Comparison of ENCODE assay signal across 23 mouse cellular contexts in genomic region chr10:62469736-62470135, GRCm38 (mm10). TPM values are rescaled to one million over a fixed set of nuclear protein-coding genes. Genes with fewer than 3 reads are reported as not detected.
"Had no signal": no experiment of that assay in that cellular context is flagged by ENCODE, and none has a peak within 500 bp of the region (broad histone marks: within the 10 kb centered on the region; RNA-seq: fewer than 3 reads in every experiment).

No protein-coding gene starts in this region.

- DNase-seq: lung, adult 2 months; lung, postnatal 14 days; lung, postnatal 36 days; retina, postnatal 1 day; right cerebral cortex, adult 18-20 months; right cerebral cortex, postnatal 25 days; right cerebral cortex, postnatal 4 days; spleen, adult 18-20 months; thymus, adult 18-20 months; thymus, postnatal 14 days; thymus, postnatal 36 days had no signal

- H3K4me2 ChIP-seq: lung, embryonic 15.5 days; midbrain, embryonic 11.5 days; midbrain, embryonic 13.5 days; midbrain, embryonic 15.5 days; neural tube, embryonic 12.5 days had no signal

- H3K27ac ChIP-seq: lung, embryonic 15.5 days; macrophage; midbrain, embryonic 13.5 days; midbrain, embryonic 15.5 days; neural tube, embryonic 12.5 days had no signal

- H3K4me1 ChIP-seq: lung, embryonic 15.5 days; megakaryocyte, embryonic 14.5 days; midbrain, embryonic 15.5 days; neural tube, embryonic 12.5 days had no signal

- H3K9me3 ChIP-seq: lung, embryonic 15.5 days; megakaryocyte, embryonic 14.5 days; midbrain, embryonic 13.5 days; midbrain, embryonic 15.5 days; neural tube, embryonic 12.5 days had no signal

- H3K4me3 ChIP-seq: lung, embryonic 15.5 days; megakaryocyte, embryonic 14.5 days; midbrain, embryonic 13.5 days; midbrain, embryonic 15.5 days; neural tube, embryonic 12.5 days had no signal

- H3K9ac ChIP-seq: lung, embryonic 15.5 days; midbrain, embryonic 13.5 days; midbrain, embryonic 15.5 days; neural tube, embryonic 12.5 days had no signal

- H3K27me3 ChIP-seq: lung, embryonic 15.5 days; megakaryocyte, embryonic 14.5 days; midbrain, embryonic 13.5 days; midbrain, embryonic 15.5 days; neural tube, embryonic 12.5 days had no signal

- ATAC-seq: lung, postnatal 0 days; midbrain, embryonic 13.5 days; midbrain, embryonic 15.5 days had no signal

RNA-seq across cellular contexts. Expression of gene 4930507D05Rik, which starts 20.4 kb away (rescaled TPM):
- total RNA-seq: monocyte, adult 5-6 weeks had no signal
- polyA plus RNA-seq: macrophage; small intestine, adult 2 months had no signal

RNA-seq across cellular contexts. Expression of gene Hkdc1, which starts 47.4 kb away (rescaled TPM):
- total RNA-seq: megakaryocyte progenitor cell, adult 5-6 weeks; monocyte, adult 5-6 weeks; neutrophil, adult 5-6 weeks had no signal
- polyA plus RNA-seq: macrophage had no signal
